Mouse (Mus musculus): ENCODE data around the gene Tmem50a. TPM values are rescaled to one million over a fixed set of nuclear protein-coding genes. Genes with fewer than 3 reads are reported as not detected.

The Tmem50a gene
- polyA plus RNA-seq (2015; fragmentation: Nextera tagmentation; extraction: Ambion mirVana) = 184 and 185 TPM in 2 replicates

GRCm38 (mm10) chr4:134914864-134915209, at the start of gene Tmem50a:
Gene Tmem50a (minus strand): TSS chr4:134915024.

GRCm38 (mm10) chr4:134930684-134931481, 16.1 kb upstream of the Tmem50a start, which contains the start of gene Syf2:
Gene Syf2 (plus strand): TSS chr4:134930898.

GRCm38 (mm10) chr4:134923258-134924018, 8.6 kb upstream of the Tmem50a start, which contains the start of gene Rsrp1:
Gene Rsrp1 (plus strand): TSS chr4:134923592.

GRCm38 (mm10) chr4:134863937-134864729, 50.7 kb downstream of the Tmem50a start, which contains the start of gene Rhd:
Gene Rhd (plus strand): TSS chr4:134864536.

GRCm38 (mm10) chr4:134853259-134853636, 61.6 kb downstream of the Tmem50a start, which contains the start of gene Maco1:
Gene Maco1 (minus strand): TSS chr4:134853345.

Other genes with a start within 250 kb of the Tmem50a start
- gene Man1c1, start 210.7 kb downstream of the Tmem50a start, polyA plus RNA-seq (2015; fragmentation: Nextera tagmentation; extraction: Ambion mirVana) = 3.8 TPM in 2 replicates
- 27.8 and 29.2 TPM in 2 replicates for gene Ldlrap1, start 147.0 kb downstream of the Tmem50a start, polyA plus RNA-seq (2015; fragmentation: Nextera tagmentation; extraction: Ambion mirVana)
- 21.5 and 25.3 TPM in 2 replicates for gene Maco1, start 61.7 kb downstream of the Tmem50a start, polyA plus RNA-seq (2015; fragmentation: Nextera tagmentation; extraction: Ambion mirVana)
- 0.78 and 1.1 TPM in 2 replicates for gene Rhd, start 50.5 kb downstream of the Tmem50a start, polyA plus RNA-seq (2015; fragmentation: Nextera tagmentation; extraction: Ambion mirVana)
- gene Rsrp1, start 8.6 kb upstream of the Tmem50a start, polyA plus RNA-seq (2015; fragmentation: Nextera tagmentation; extraction: Ambion mirVana) = 240 and 264 TPM in 2 replicates
- gene Syf2, start 15.9 kb upstream of the Tmem50a start, polyA plus RNA-seq (2015; fragmentation: Nextera tagmentation; extraction: Ambion mirVana) = 56.5 and 64.8 TPM in 2 replicates
- gene Runx3, start 205.6 kb upstream of the Tmem50a start, polyA plus RNA-seq (2015; fragmentation: Nextera tagmentation; extraction: Ambion mirVana) = 0.07 and 0.21 TPM in 2 replicates